Mouse (Mus musculus) ovary, postnatal 14 days (tissue): ENCODE data around the gene Foxo6.

Experiments used
- DNase-seq: peaks from one replicate; pipeline ENCODE4 v3.0.0; 2022; ENCODE audit warnings: low spot score

The Foxo6 gene

DNA sequence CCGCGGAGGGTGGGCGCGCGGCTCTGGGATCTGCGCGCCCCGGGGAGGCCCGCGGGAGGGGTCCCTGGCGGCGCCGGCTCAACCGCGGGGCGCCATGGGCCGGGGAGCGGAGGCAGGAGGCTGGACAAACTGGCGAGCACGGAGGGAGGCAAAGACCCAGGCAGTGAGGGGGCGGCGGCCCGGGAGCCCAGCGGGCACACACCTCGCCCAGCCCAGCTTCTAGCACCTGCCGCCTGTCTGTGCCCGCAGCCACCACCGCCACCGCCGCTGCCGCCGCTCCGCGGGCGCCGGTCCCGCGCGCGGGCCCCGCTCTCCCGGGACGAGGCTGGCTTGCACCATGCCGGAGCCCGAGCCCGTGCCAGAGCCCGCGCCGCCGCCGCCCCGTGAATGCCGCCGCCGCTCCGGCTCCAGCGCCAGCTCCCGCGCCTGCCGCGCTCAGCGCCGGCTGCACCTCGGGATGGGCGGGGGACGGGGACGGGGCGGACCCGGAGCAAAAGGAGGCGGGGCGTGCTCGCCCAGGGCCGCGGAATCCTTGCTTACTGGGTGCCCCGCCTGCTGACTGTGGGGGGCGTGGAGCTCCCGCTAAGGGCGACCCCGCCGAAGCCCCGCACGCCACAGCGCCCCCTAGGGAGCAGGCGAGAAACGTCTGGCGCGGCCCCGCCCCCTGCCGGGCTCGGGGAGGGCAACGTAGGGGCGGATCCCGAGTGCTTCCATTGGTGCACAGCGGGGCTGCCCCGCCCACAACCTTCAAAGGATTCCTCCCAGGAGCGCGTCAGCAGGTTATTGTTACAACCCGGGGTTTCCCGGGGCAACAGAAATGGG, at the start of gene Foxo6:
TSS of gene Foxo6 (minus strand) at position 60 of the 822 bp plus-strand sequence.
- peak; percentile 99 for DNase-seq

- DNase-seq, result no peak
Measured at GRCm38 (mm10) chr4:120334316-120334715, 47.2 kb upstream of the Foxo6 start.

DNA sequence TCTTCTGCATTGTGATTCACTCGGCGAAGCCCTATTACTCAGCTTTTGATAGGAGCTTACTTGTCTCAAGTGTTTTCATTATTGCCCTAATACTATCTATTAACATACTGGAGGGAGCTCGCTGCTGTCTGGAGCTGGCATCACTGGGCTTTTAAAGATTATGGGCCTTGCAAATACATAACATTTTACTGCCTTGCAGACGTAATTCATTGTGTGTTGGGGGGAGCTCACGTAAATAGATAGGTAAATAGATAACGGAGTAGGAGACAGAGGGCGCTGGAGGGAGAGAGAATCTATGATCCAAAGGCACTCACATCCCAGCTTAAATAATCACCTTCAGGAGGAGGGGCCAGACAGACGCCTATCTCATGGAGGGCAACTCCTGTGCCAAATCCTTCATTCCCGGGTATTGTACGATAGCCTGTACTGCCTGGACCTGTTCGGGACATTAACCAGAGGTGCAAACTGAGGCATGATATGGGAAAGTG, 45.8 kb upstream of the Foxo6 start:
- no peak for DNase-seq

DNA sequence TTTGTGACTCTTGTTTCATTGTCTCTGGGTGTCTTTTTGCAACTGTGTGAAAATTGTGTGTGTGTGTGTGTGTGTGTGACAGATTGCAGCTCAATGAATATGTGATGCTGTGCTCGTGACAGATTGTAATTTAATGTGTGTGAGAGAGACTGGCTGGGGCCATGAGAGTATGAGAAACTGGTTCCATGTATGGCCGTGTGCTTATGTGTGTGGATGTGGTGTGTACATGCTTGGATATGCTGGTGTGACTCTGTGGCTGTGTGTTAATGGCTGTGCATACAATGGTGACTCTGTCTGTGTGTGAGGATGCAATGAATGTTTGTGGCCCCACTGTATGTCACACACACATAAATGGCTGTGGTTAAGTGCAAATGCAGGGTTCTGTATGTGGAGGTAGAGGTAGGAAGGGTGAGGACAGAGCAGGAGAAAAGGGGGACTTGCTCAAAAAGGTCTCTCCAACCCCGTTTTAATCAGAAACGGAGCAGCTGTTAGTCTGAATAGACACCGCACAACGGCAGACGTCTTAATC, 45.3 kb upstream of the Foxo6 start:
- DNase-seq, result no peak

DNA sequence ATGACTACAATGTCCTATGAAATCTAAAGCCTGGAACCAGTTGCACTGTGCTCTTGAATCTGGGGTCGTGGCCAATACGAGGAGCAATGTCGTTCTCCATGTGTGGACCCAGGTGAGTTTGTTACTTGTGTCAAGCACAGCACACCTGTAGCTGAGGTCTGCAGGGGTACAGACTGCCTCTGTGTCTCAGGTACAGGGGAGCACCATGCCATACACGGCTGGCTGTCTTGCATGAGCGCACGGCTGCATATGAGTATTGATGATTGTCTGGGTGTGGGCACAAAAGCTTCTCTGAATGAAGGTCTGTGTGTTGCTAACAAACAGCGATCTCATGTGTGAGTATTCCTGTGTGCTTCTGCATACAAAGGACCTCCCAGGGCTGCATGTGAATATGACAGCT, 44.8 kb upstream of the Foxo6 start:
- no peak for DNase-seq

- no peak for DNase-seq
Measured at GRCm38 (mm10) chr4:120331541-120331940, 44.4 kb upstream of the Foxo6 start.

DNA sequence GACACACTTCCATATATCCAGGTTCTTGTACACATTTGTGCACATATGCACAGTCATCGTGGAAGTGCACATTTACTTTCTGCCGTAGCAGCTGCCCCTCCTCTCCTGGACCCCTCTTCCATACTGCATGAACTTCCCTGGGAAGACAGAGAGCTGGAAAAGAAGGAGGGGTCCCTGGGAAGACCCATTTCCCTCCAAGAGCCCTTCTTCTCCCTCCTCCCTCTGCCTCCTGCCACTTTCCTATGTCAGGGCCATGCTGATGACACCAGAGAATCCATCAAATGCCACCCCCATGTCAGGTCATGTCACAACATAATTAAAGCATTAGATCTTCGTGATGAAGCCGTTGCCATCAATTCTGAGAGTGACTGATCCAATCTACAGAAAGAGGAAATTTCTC, 38.6 kb upstream of the Foxo6 start:
- DNase-seq, result no peak

DNA sequence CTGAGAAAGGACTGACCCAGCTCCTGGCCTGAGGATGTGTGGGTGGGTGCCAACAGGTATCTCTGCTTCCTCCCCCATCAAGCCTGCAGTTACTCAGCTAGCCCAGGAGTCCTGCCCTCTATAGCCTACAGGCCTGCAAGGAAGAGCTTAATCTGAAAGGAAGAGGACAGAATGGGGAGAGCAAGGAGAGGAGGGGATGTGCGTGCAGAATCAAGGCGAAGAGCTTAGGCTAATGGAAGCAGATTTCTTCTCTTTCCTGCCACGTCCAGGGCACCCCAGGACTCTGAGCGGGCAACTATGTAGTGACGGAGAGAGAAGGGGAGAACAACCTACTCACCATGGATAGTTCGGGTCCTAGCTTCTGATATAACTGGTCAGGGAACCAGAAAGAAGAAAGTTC, 37.9 kb upstream of the Foxo6 start:
- no peak for DNase-seq

- no peak for DNase-seq
Measured at GRCm38 (mm10) chr4:120323858-120324257, 36.7 kb upstream of the Foxo6 start.

GRCm38 (mm10) chr4:120323198-120323597, 36.0 kb upstream of the Foxo6 start:
- DNase-seq, result peak; percentile 28

GRCm38 (mm10) chr4:120317541-120317940, 30.4 kb upstream of the Foxo6 start:
- no peak for DNase-seq

- no peak for DNase-seq
Measured at GRCm38 (mm10) chr4:120316716-120317115, 29.6 kb upstream of the Foxo6 start.

- no peak for DNase-seq
Measured at GRCm38 (mm10) chr4:120314571-120314970, 27.4 kb upstream of the Foxo6 start.

DNA sequence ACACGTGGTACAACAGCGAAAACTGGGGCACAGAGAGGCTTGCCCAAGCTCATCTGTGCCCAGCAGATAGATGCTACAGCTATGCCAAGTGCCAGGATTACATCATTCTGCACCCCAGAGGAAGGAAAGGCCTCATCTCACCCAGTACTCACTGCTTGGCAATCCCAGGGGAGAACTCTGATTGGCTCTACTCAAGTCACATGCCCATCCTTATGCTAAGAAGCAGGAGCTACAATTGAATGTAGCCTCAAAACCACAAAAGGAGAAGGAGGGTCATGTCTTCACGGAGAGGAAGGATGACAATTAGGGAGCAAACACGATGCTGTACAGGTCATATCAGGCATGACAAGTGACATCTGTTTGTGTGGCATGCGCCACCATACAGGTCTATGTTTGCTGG, 26.2 kb upstream of the Foxo6 start:
- DNase-seq, result no peak

DNA sequence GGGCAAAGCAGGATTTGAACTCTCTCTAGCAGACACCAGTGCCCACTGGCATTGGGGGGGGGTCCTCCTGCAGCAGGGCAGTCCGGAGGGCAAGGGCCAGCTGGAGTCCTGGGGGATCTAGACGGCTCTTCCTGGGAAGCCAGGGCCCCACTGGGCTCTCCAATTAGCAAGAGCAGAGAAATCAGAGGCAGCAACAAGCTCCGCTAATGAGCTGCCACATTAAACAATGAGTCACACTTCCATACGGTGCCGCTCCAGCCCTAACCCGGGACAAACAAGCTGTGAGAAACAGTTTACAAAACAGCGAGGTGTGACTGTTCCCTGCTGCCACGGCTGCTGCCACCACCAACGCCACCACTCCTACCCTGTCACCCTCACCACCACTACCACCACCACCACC, 17.4 kb upstream of the Foxo6 start:
- DNase-seq, result no peak

GRCm38 (mm10) chr4:120299287-120299686, 12.1 kb upstream of the Foxo6 start:
- DNase-seq, result no peak

DNA sequence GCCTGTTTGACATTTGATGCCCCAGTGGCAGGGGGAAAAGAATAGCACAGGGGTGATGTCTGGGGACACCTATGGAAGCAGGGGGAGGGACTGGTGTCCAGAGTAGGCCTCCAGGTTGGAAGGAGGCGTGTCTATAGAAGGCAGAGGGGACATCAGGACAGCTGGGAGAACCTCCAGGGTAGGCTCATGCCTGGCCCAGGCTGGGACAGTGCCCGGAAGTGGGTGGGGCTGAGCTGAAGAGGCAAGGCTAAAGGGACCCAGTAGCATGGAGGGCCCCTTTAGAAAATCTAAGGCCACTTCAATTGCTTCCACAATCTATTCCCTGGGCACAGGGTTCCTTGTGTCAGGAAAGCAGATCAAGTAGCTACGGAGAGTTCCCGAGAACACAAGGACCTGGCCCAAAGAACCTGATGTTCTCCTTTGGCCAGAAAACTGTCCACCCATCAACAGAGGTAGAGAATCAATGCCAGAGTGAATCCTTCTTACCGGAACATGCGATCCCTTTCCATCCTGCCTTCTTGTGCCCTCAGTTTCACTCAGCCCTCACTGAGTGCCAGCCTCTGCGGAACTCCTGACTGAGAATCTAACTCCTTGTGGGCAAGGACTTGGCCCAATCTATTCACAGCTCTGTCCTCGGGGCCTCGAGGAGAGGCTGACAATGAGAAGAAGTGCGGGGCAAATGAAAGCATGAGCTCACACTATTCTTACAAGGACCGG, 4.1 kb upstream of the Foxo6 start:
- DNase-seq, result no peak

GRCm38 (mm10) chr4:120290486-120290885, 3.3 kb upstream of the Foxo6 start:
- no peak for DNase-seq

- no peak for DNase-seq
Measured at GRCm38 (mm10) chr4:120289181-120289965, 2.2 kb upstream of the Foxo6 start.

- DNase-seq, result no peak
Measured at GRCm38 (mm10) chr4:120286761-120287241, 348 bp downstream of the Foxo6 start.

GRCm38 (mm10) chr4:120285730-120286129, 1.4 kb downstream of the Foxo6 start:
- DNase-seq, result no peak

- no peak for DNase-seq
Measured at GRCm38 (mm10) chr4:120285223-120285622, 1.9 kb downstream of the Foxo6 start.
